Mouse (Mus musculus) CD4-positive, CD25-positive, alpha-beta regulatory T cell, adult 4 months (primary cell): Measurements from ENCODE around the gene Lingo1. TPM values are rescaled to one million over a fixed set of nuclear protein-coding genes. Genes with fewer than 3 reads are reported as not detected.

ENCODE experiments used
- ATAC-seq: one replicate; pipeline ENCODE4 v1.8.0; 2017
- polyA plus RNA-seq, 2 experiments: library from polyadenylated mRNA; unstranded; fragments of 100-300 nt; shearing (Covaris generic); gene quantifications; one replicate each; pipeline ENCODE4 v1.2.1; 2017

The Lingo1 gene
- polyA plus RNA-seq, 2 experiments from 2014 or later = not detected

DNA sequence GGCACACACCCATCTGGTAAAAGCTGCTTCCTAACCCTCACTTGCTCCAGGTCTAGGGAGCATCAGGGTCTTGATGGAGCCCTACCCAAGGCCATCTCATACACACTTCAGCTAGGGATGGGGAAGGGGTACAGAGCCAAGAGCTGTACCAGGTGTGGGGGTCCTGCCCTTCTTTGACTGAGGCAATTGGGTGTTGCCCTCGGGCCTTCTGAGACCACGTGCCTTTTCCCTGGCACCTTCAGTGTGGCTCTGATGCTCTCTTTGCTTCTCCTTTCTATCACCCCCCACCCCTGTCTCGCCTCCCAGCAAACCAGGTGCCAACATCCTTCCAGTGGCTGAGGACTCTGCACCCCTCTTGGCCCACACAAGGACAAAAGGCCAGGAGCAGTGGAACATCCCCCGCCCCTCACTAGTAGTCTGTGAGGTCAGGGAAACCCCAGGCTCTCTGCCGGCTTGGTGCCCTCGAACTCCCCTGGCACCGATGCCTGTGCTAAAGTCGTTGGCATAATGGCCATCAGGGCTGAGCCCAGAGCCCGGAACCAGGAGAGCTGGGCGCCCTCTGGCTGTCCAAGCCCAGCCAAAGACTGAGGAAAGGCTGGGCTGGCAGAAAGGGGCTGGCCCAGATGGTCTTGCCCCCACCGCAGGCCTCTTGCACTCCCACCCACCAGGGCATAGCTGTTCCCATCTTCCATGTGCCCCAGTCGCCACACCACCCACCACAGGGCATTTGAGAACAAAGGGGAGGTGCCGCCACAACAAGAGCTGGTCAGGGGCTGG, 162.6 kb downstream of the Lingo1 start:
- no peak for ATAC-seq

DNA sequence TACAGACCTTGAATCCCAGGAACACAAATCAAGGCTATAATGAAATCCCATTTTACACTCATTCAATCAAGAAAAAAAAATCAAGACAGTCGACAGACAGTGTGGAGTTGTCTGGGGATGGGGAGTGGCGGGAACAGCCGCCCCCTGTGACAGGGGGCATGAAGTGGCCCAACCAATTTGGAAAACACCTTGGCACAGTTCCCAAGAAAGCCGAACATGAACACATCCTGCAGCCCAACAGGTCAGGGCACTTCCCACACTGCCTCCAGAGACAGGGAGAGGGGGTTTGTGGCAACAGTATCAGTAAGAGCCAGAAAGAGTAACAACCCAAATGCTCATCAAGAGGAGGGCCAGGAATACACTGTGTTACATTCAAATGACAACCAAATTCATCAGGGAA, 165.3 kb downstream of the Lingo1 start:
- ATAC-seq = no peak

DNA sequence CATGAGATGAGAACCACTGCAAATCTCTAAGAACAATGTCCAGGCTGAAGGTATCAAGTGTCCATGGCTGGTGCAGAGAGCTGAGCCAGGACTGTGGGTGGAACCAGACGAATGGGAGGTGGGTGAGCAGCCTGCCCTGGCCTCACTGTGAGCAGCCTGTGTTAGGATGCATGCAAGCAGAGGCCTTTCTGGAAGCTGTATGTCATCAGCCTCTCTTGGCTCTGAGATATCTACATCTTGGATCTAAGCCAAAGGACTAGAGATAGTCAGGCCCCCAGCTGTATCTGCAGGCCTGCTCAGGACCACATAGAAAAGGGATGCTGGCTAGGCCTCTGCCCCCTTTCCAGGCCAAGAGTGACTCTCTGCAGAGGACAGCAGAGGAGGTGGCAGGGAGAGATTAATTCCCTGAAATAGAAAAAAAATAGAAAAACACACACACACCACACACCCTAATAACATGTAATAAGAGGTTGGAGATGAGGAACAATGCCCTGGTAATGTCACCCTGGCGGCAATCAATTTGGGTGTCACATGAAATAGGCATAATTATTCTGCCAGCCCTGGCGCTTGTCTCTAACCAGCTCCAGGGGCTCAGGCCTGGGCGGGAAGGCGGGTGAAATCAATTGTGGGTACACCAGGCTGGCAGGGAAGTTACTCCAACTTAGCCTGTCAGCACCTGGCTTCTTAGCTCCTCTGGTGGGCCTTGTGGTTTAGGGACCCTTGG, 166.4 kb downstream of the Lingo1 start:
- ATAC-seq = no peak

DNA sequence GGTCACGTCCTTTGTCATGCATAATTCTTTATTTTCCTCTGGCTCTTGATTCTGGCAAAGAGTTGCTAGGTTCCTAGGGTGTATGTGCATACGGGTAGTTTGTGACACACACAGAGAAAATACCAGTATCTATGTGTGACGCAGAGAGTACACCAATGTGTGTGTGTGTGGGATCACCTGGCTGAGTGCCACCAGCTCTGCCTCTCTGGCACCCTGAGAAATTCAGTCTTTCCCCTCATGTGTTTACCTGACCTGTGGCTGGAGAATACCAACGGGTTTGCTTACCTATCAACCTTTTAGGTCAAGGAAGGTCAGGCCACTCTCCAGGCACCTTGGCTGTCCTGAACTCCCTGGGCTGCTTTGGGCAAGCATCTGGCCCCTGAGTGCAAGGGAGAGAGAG, 169.0 kb downstream of the Lingo1 start:
- ATAC-seq = no peak

DNA sequence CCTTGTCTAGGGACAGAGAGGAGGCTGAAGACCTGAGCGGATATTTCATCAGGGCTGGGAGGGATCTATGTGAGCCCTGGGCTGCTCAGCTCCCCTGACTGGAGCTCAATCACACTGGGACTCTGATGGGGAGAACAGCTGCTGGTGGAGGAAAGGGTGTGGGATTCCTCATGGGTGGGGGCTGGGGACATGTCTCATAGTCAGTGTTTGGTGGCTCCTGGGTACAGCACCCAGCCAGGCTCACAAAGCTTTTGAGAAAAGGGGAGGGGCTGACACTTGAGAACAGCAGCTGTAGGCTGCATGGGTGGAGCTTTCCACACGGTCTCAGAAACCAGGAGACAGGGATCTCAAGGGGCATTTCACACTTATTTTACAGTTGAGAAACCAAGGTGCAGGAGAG, 171.3 kb downstream of the Lingo1 start:
- no peak for ATAC-seq

DNA sequence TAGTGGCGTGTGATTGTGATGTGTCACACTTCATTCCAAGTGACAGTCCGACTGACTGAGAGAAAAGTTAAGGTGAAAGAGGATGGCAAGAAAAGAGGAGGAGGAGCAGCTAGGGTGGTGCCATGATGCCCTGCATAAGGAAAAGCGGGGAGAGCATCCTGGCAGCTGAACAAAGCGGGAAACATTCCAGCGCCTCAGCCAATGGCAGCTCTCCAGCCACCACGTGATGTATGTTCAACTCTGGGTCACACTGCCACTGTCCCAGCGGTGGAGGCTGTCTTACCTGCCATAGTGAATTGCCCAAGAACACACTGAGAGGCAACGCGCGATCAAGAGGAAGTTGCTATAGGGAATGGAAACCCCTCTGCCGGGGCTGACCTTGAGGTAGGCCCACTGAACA, 172.9 kb downstream of the Lingo1 start:
- ATAC-seq = no peak

DNA sequence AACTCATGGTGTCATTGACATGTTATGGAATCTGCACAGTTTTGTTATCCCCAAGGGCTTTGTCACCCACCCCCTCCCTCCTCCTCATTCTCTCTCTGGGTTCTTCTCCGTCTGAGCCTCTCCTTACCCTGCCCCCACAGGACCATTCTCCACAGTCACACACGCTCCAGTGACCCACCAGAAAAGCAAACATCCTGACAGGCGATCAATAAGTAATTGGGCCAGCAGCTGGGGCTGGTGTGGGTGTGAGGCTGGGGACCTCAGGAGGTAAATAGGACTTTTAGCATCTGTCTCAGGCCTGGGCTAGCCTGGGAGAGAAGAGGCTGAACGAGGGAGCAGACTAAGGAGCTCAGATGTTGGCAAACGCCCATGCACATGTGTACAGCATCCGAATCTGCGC, 173.5 kb downstream of the Lingo1 start:
- ATAC-seq = no peak

DNA sequence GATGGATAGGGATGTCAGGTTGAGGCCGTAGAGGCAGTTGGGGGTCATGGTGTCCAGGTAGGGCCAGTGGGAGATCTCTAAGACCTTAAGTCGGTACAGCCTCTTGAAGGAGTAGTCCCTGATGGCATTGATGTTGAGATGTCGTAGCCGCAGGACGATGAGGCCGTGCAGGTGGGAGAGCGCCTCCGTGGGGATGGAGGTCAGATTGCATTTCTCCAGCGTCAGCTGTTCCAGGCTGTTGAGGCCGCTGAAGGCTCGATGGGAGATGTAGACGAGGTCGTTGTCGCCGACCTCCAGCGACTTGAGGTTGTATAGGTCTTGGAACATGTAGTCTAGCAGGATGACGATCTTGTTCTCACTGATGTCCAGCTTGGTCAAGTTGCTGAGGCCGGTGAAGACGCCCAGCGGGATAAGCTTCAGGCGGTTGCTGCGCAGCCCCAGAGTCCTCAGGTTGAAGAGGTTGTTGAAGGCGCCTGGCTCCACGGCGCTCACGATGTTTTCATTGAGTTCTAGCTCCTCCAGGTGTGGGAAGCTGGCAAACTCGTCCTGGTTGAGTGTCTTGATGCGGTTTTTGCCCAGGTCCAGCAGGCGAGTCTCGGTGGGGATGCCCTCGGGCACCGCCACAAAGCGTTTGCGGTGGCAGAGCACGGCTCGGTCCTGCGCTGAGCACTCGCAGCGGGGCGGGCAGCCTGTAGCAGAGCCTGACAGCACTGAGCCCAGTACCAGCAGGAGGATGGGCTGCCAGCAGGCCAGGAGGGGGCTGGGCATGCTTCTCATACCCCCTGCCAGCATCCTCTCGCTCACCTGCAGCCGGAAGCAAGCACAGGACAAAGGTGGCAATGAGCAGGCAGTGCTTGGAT, 175.5 kb downstream of the Lingo1 start:
- ATAC-seq = no peak

DNA sequence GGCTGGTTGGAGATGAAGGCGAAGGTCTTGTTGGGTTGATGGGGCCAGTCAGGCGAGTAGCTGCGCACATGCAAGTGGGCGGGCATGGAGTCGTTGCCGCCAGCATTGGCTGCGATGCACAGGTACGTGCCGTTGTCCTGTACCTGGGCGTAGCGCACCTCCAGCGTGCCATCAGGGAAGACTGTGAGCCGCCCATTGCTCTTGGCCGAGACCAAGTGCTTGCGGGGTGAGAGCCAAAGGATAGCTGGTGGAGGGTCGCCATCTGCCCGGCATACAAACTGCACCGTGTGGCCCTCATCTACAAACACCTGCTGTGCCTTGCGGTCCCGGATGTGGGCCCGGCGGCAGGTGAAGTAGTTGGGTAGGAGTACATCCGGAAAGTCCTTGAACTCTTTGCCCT, 176.6 kb downstream of the Lingo1 start:
- no peak for ATAC-seq

DNA sequence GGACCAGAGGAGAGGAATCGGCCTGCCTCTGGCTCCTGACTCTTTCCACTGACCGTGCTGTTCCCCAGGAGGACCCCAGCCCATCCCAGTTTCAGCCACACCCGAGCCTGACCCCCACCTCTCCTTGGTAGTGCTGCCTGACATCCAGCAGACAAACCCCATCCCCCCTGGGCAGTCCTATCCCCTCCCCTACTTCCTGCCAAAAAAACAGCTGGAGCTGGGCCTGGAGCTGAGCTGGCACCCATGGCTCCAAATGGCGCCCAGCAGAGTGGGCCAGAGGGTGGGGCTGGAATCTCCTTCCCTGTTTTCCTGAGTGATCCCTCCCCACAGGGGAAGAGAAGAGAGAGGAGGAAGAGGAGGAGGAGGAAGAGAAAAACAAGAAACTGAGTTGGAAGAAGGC, 177.6 kb downstream of the Lingo1 start:
- no peak for ATAC-seq

DNA sequence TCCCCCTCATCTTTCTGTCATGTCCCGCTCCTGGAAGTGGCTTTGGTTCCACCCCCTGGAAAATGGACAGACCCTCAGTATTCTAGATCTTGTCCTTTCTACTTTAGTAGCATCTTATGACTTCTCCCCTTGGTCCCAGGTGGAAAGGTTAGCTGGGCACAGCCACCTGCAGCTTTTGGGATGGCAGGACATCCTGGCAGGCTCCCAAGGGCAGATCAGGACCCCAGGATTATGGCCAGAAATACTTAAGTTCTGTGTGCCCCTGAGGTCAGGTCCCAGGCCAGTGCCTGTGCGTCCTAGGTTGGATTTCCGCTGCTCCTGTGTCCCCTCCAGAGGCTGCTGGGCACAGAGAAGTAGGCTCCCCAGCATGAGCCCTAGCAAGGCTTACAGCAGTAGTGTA, 180.2 kb downstream of the Lingo1 start:
- ATAC-seq = no peak

DNA sequence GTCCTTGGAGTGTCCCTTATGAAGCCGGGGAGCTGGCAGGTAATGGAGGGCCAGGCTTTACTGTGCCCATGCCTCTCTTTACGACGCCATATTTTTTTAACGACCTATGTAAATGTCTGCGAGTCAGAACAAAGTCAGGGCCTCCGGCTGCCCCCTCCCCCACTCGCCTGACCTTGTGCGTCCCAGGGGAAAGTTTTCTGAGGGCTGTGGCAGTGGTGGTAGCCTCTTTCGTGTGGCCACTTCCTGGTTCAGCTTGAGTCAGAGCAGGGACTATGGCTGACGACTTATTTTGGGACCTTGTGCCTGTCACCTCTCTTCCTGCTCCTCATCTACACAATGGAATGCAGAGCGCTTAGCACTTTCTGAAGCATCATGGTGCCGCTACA, 183.5 kb downstream of the Lingo1 start:
- no peak for ATAC-seq

DNA sequence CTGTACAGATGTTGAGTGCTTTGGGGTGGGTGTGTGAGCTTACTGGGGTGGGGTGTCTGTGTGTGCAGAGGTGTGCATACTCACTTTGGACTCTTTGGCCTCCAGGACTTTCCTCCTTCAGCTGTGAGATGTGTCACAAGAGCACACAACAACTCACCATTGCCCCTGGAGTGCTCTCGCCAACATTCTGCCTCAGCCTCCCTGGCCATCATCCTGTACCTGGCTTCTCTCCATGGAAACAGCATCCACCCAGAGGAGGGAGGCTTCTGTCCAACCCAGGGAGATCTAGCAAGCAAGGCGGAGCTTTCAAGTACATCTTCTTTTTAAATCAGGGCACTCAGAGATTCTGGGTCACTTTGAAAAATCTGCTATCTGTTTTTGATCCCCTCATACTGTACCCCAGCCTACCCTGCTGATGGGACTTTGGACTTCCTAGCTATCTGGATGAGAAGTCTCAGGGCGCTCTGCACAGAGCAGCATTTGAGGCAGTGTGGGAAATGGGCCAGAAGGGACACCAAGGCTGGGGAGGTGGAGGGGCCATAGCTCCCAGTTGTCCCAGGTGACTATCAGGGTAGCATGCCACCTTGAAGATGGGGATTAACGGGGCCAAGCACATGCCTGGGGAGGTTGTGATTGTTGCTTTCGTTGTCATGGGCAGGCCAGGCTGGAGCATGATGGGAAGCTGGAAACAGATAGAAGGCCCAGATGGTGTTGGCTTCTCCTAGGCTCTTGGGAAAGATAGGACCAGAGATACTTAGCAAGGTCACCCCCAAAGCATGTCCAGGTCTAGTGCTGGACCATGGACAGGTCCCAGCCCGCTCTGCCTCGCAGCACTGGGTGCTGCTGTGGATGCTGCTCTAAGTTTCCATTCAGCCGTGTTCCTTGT, 184.1 kb downstream of the Lingo1 start:
- no peak for ATAC-seq

DNA sequence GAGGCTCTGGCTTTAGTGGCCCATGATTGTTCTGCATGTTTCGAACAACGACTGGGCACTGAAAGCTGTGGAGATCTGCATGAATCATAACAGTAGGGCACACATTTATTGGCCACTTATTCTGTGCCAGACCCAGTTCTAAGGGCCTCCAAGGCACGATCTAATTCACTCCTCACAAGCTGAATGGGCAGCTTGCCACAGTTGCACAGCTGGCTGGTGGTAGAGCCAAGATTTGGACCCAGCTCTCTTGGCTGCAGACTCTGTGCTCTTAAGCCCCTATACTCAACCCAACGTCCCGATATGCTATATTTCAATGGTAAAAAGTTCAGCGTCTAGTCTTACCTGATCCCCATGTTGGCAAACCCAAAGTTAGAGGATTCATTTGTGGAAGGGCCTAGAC, 185.3 kb downstream of the Lingo1 start:
- ATAC-seq = no peak

DNA sequence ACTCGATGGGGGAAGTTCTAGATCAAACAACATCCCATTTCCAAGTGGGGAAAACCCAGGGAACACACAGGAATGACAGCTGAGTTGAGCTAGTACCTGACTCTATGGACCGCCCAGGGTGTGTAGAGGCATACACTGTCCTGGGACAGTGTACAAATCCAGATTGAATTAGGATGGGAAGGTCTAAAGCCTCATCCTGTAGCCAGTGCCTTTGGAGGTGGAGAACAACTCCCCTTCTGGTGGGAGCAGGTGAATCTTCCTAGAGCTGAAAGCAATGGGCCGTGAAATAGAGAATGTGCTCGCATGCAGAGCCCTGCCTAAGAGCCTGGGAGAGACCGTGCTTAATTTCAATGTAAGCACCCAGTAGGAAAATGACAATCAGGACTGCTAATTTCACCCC, 185.8 kb downstream of the Lingo1 start:
- ATAC-seq = no peak

DNA sequence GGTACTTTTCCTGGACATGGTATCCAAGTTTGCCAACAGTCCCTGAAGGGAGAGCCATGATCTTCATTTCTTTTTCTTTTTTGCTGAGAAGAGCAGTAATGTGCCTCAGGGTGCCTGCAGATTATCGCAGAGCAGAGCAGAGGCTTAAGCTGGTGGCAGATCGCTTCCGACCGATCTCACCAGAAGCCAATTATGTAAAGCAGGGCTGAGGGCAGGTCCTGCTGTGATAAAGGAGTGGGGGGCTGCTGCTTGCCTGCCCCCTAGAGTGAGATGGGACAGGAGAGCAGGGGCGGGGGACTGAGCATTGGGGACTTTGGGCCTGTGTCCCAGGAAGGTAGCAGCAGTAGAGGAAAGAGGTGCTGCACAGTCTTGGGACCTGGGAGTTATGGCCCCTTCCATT, 186.8 kb downstream of the Lingo1 start:
- ATAC-seq = no peak

DNA sequence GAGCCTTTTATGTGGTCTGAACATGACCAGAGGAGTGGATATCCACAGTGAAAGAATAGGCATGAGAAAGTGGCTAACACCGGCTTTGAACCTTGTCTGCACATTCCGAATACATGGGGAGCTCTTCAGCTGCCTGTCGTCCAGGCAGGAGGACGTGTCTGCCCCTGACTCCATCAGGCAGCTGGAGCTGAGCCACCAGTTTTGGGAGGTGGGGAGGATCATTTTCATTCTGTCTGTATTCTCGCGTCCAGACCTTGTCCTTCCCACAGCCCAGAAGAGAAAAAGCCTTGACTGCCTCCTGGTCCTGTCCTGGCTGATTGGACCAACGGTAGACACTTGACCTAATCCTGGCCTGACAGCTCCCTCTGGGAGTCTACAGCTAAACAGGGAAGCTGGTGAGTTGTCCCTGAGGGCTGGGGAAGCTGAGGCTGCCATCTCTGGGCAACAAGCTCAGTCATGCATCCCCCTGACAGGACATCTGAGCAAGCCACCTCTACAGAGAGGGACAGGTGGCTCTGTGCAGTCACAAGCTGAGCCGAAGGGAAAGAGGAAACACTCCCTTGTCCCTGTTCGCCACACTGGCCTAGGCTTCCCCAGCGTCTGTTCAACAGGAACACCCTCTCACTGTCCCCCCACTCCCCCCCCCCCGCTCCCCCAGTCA, 187.4 kb downstream of the Lingo1 start:
- no peak for ATAC-seq

DNA sequence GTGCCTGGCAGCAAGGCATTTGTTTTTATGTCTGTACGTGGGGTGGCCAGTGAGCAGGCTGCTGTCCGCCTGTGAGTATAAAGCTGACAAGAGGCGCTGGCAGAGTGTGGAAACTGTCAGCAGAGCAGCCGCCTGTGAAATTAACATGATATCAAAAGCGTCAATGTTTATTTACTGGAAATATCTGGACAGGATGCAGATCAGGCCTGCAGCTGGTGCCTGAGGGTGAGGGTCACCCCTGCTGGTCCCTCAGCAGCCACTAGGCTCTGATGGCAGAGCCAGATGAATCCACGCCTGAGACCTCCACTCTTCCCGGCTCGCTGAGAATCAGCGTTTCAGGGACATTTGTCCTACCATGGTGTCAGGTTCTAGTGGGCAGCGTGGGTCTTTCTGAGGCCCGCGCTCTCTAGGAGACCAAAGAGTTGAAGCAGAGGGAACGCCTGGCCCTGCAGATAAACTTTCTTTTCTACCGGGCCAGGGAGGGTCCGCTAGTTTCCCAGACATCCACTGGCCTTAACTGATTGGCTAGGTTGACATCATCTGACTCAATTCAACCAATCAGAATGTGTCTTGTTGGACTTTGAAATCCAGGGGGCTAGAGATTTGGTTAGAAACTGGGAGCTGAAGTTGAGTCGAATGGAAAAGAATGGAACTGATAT, 190.1 kb downstream of the Lingo1 start:
- no peak for ATAC-seq

DNA sequence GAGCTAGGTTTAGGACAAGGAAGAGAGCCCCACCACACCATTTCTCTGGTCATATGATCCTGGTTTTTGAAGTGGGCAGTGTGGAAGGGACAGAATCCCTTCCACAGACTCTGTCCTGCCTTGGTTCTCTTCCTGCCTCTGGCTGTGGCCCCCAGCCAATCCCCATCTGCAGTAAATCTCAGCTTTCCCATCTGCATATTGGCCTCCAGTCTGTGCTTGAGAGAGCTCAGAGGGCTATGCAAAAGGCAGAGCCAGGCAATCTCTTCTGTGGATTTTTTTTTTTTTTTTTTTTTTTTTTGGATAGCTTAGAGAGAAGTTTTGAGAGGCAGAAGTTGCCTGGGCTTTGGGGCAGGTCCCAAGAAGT, 190.8 kb downstream of the Lingo1 start:
- ATAC-seq = no peak

DNA sequence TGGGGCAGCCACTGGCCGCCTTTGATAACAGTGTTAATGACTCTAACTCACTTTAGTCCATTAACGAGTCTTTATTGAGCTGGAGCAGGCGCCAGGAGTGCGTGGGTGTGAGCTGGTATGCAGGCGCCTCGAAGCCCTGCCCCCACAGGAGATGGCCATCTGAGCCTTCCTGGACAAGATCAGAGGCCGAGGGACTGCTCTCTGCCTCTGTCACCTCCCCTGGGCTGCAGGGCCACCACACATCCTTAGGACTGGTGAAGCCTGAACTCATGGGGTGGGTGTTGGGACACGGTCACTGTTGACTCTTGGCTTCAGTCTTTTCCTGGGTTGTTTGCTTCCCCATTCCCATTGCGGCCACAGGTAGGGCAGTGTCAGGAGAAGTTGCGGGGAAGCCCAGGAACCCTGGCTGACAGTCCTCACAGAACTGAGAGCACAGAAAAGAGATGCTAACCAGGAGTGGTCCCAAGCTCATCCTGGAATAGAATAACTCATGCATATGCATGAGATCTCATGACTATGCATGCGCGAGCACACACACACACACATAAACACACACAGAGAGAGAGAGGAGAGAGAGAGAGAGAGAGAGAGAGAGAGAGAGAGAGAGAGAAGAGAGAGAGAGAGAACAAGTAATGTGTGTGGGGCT, 191.3 kb downstream of the Lingo1 start:
- ATAC-seq = no peak

DNA sequence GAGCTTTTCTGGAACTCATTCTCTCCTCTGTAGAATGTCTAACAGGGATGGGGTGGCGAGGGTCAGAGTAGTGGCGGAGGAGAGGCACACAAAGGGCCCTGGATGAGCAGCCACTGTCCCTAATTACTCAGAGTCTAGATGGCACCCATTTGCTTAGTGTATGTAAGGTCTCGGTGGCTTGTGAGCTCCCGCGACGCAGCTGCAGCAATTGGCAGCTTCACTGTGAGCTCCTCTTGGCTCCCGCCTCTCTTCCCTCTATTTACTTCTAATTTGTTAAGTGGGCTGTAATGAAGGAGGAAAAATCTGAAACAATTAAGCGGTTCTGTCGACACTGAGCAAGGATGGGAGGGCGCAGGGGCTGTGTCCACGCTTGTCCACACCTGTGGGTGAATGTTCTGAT, 195.6 kb downstream of the Lingo1 start:
- ATAC-seq = no peak
